Mouse (Mus musculus) midbrain, embryonic 14.5 days (tissue): ENCODE data around the gene Ighmbp2. TPM values are rescaled to one million over a fixed set of nuclear protein-coding genes. Genes with fewer than 3 reads are reported as not detected.
A peak's percentile ranks its signal among the peaks of the same experiment; 100 is the strongest.

Experiments used
- ATAC-seq: fragments of 200-750 bp; cut with Nextera tagmentation; 2 replicates; pipeline ENCODE4 v1.8.0; 2017; ENCODE audit warnings: moderate number of reproducible peaks, moderate library complexity; ENCODE audit not compliant: low FRiP score, low TSS enrichment
- DNase-seq: peaks from one replicate; pipeline ENCODE4 v3.0.0-alpha.2; 2015
- H3K27ac ChIP-seq: fragments of 300-500 bp; sonication (generic); replicated peaks from 2 replicates; pipeline ENCODE4 v1.5.1; 2014; ENCODE audit warnings: mild to moderate bottlenecking, low read depth, low read length, moderate library complexity
- H3K27me3 ChIP-seq: fragments of 300-500 bp; sonication (generic); 2 replicates; pipeline ENCODE4 v1.6.1; 2014; ENCODE audit warnings: low read length, control low read depth, mixed read lengths; ENCODE audit not compliant: control insufficient read depth, insufficient read depth
- H3K36me3 ChIP-seq: fragments of 300-500 bp; sonication (generic); 2 replicates; pipeline ENCODE4 v1.6.1; 2014; ENCODE audit warnings: low read length, control low read depth; ENCODE audit not compliant: control insufficient read depth, insufficient read depth
- H3K4me1 ChIP-seq: fragments of 300-500 bp; sonication (generic); 2 replicates; pipeline ENCODE4 v1.6.1; 2014; ENCODE audit warnings: mild to moderate bottlenecking, antibody characterized with exemption, low read length, control low read depth; ENCODE audit not compliant: control insufficient read depth, insufficient read depth
- H3K4me2 ChIP-seq: fragments of 300-500 bp; sonication (generic); 2 replicates; pipeline ENCODE4 v1.6.1; 2014; ENCODE audit warnings: mild to moderate bottlenecking, low read length, moderate library complexity
- H3K4me3 ChIP-seq: fragments of 300-500 bp; sonication (generic); replicated peaks from 2 replicates; pipeline ENCODE4 v1.5.1; 2014; ENCODE audit warnings: low read depth, low read length
- H3K9ac ChIP-seq: fragments of 300-500 bp; sonication (generic); replicated peaks from 2 replicates; pipeline ENCODE4 v1.6.1; 2014; ENCODE audit warnings: mild to moderate bottlenecking, low read length, moderate library complexity
- H3K9me3 ChIP-seq: fragments of 300-500 bp; sonication (generic); 2 replicates; pipeline ENCODE4 v1.6.1; 2016; ENCODE audit warnings: low read length, control low read depth, mixed read lengths; ENCODE audit not compliant: control insufficient read depth
- WGBS: fragments of 180-500 bp; shearing (Covaris S2); extraction: QIAGEN DNeasy Blood & Tissue Kit; methylation state at CpG from one replicate; pipeline ENCODE4 v1.1.7; 2014; 5-methylcytosine and 5-hydroxymethylcytosine counted together
- polyA plus RNA-seq: library from polyadenylated mRNA; unstranded; fragments of >200 nt; fragmentation: Nextera tagmentation; extraction: Ambion mirVana; gene quantifications from 2 replicates; pipeline ENCODE4 v1.2.1, GENCODE M21; 2014

The Ighmbp2 gene
- 8.5 and 9.9 TPM in 2 replicates for polyA plus RNA-seq

- under 1% methylated on average over 49 of the region's 49 CpGs for WGBS
- Histone ChIP-seq H3K27me3 (no peaks in the 10 kb centered on the region), H3K36me3 (peaks cover 57% of the 10 kb centered on the region)
Measured at GRCm38 (mm10) chr19:3282572-3283467, at the start of gene Ighmbp2, which contains the start of gene Mrpl21. TSS of gene Ighmbp2 (minus strand) at chr19:3283017. TSS of gene Mrpl21 (plus strand) at chr19:3282901.

GRCm38 (mm10) chr19:3326479-3327047 is 43.7 kb upstream of the Ighmbp2 start:
- no peak for DNase-seq
- WGBS, result 88% methylated on average over 12 of the region's 12 CpGs
- peaks cover 27% of the 10 kb centered on the region for H3K4me1 ChIP-seq
- no peak for ATAC-seq
- no peaks in the 10 kb centered on the region for H3K36me3 ChIP-seq
- no peak overlapping the region for H3K4me3 ChIP-seq
- peak overlapping the region; percentile 85 for H3K27ac ChIP-seq
- H3K9me3 ChIP-seq, result no peaks in the 10 kb centered on the region
- peak overlapping the region; percentile 85 for H3K4me2 ChIP-seq
- no peak overlapping the region for H3K9ac ChIP-seq
- H3K27me3 ChIP-seq, result peaks cover 26% of the 10 kb centered on the region

More at GRCm38 (mm10) chr19:3282572-3283467, at the start of gene Ighmbp2, which contains the start of gene Mrpl21:
- H3K9ac ChIP-seq, result peak within 1 kb of the TSS; percentile 89
- H3K4me3 ChIP-seq, result peak within 1 kb of the TSS; percentile 77
- H3K27ac ChIP-seq, result peak within 1 kb of the TSS; percentile 66
- no peaks in the 10 kb centered on the region for H3K9me3 ChIP-seq
- H3K4me2 ChIP-seq, result peak within 1 kb of the TSS; percentile 74
- DNase-seq, result peak; percentile 95
- H3K4me1 ChIP-seq, result peaks cover 19% of the 10 kb centered on the region
- peak; percentile 94 for ATAC-seq

- H3K4me2 ChIP-seq, result peak overlapping the region; percentile 85
- no peaks in the 10 kb centered on the region for H3K9me3 ChIP-seq
- ATAC-seq (no peak; the same call in 1 of the 2 replicates), DNase-seq (peak; percentile 73)
- no peak overlapping the region; the same call in 1 of the 2 replicates for H3K9ac ChIP-seq
- 22% methylated on average over 15 of the region's 15 CpGs for WGBS
- peak overlapping the region; percentile 85 for H3K27ac ChIP-seq
- peaks cover 27% of the 10 kb centered on the region for H3K4me1 ChIP-seq
- H3K4me3 ChIP-seq, result peak overlapping the region; percentile 50
- H3K27me3 ChIP-seq, result peaks cover 31% of the 10 kb centered on the region
- no peaks in the 10 kb centered on the region for H3K36me3 ChIP-seq
Measured at GRCm38 (mm10) chr19:3325771-3326478, 43.1 kb upstream of the Ighmbp2 start.

- peak overlapping the region; percentile 50 for H3K4me3 ChIP-seq
- peak; percentile 93 for DNase-seq
- H3K36me3 ChIP-seq, result no peaks in the 10 kb centered on the region
- peak overlapping the region; percentile 52 for H3K9ac ChIP-seq
- H3K4me1 ChIP-seq, result peaks cover 27% of the 10 kb centered on the region
- peak overlapping the region; percentile 85 for H3K27ac ChIP-seq
- WGBS, result under 1% methylated on average over 59 of the region's 59 CpGs
- H3K27me3 ChIP-seq, result peaks cover 31% of the 10 kb centered on the region
- peak; percentile 81 for ATAC-seq
- peak overlapping the region; percentile 85 for H3K4me2 ChIP-seq
- H3K9me3 ChIP-seq, result no peaks in the 10 kb centered on the region
Measured at GRCm38 (mm10) chr19:3324931-3325711, 42.3 kb upstream of the Ighmbp2 start.

- Histone ChIP-seq H3K9me3 (no peaks in the 10 kb centered on the region), H3K36me3 (no peaks in the 10 kb centered on the region), H3K27me3 (peaks cover 31% of the 10 kb centered on the region), H3K4me3 (peak overlapping the region; percentile 50), H3K9ac (peak overlapping the region; percentile 50; the same call in 1 of the 2 replicates), H3K4me1 (peaks cover 27% of the 10 kb centered on the region), H3K27ac (peak overlapping the region; percentile 85; the same call in 1 of the 2 replicates), H3K4me2 (peak overlapping the region; percentile 85)
- no peak for ATAC-seq
- DNase-seq, result peak; percentile 55
- 3% methylated on average over 17 of the region's 17 CpGs for WGBS
Measured at GRCm38 (mm10) chr19:3324271-3324811, 41.5 kb upstream of the Ighmbp2 start.

- Histone ChIP-seq H3K36me3 (no peaks in the 10 kb centered on the region), H3K9me3 (no peaks in the 10 kb centered on the region), H3K4me1 (peaks cover 27% of the 10 kb centered on the region), H3K4me2 (peak overlapping the region; percentile 85), H3K27ac (no peak overlapping the region), H3K27me3 (peaks cover 31% of the 10 kb centered on the region), H3K9ac (peak overlapping the region; percentile 50), H3K4me3 (peak overlapping the region; percentile 50)
- peak; percentile 34 for DNase-seq
- peak; percentile 0; the same call in 1 of the 2 replicates for ATAC-seq
- WGBS, result under 1% methylated on average over 34 of the region's 34 CpGs
Measured at GRCm38 (mm10) chr19:3323753-3324270, 41.0 kb upstream of the Ighmbp2 start.

GRCm38 (mm10) chr19:3323201-3323621 is 40.4 kb upstream of the Ighmbp2 start:
- no peak overlapping the region for H3K27ac ChIP-seq
- ATAC-seq, result peak; percentile 77
- 1% methylated on average over 47 of the region's 47 CpGs for WGBS

More at GRCm38 (mm10) chr19:3323201-3323621, 40.4 kb upstream of the Ighmbp2 start:
- Histone ChIP-seq H3K9ac (peak overlapping the region; percentile 50), H3K9me3 (no peaks in the 10 kb centered on the region), H3K4me2 (peak overlapping the region; percentile 85), H3K36me3 (no peaks in the 10 kb centered on the region), H3K4me1 (peaks cover 27% of the 10 kb centered on the region), H3K27me3 (peaks cover 31% of the 10 kb centered on the region), H3K4me3 (peak overlapping the region; percentile 50)
- DNase-seq, result peak; percentile 84
